Mouse (Mus musculus): ENCODE measurements at regions not wholly inside any gene's neighbourhood (a gene's known extent, or its start where the extent isn't known, plus 50 kb on each side); places are given as distances from the start of the nearest gene placed in this dataset.

- TF ChIP-seq GATA1 (IDR thresholded peaks at IDR 0.05; ENCODE audit: borderline replicate concordance, low read length): no peak
- TF ChIP-seq FLI1 (IDR thresholded peaks at IDR 0.05; ENCODE audit: low read length): no peak
Measured at GRCm38 (mm10) chr4:93493326-93493725, 158.0 kb upstream of the Tusc1 start.
